Mouse (Mus musculus) lung, postnatal 0 days (tissue): ENCODE results near the gene Rims1. TPM values are rescaled to one million over a fixed set of nuclear protein-coding genes. Genes with fewer than 3 reads are reported as not detected.

Source experiments
- ATAC-seq: fragments of 200-750 bp; cut with Nextera tagmentation; 2 replicates; pipeline ENCODE4 v1.8.0; 2017; ENCODE audit warnings: moderate library complexity
- DNase-seq: peaks from one replicate; pipeline ENCODE4 v3.0.0-alpha.2; 2016; ENCODE audit warnings: low spot score
- H3K27ac ChIP-seq: fragments of 300-500 bp; sonication (generic); 2 replicates; pipeline ENCODE4 v1.5.1; 2014; ENCODE audit warnings: antibody characterized with exemption, mild to moderate bottlenecking, low read length, mixed read lengths
- H3K27me3 ChIP-seq: fragments of 300-500 bp; sonication (generic); replicated peaks from 2 replicates; pipeline ENCODE4 v1.6.1; 2014; ENCODE audit warnings: low read length, mixed read lengths; ENCODE audit not compliant: insufficient read depth
- H3K36me3 ChIP-seq: fragments of 300-500 bp; sonication (generic); 2 replicates; pipeline ENCODE4 v1.6.1; 2014; ENCODE audit warnings: low read length, mixed read lengths; ENCODE audit not compliant: insufficient read depth
- H3K4me1 ChIP-seq: fragments of 300-500 bp; sonication (generic); 2 replicates; pipeline ENCODE4 v1.6.1; 2014; ENCODE audit warnings: antibody characterized with exemption, low read depth, low read length, mixed read lengths; ENCODE audit not compliant: insufficient read depth
- H3K4me2 ChIP-seq: fragments of 300-500 bp; sonication (generic); replicated peaks from 2 replicates; pipeline ENCODE4 v1.6.1; 2014; ENCODE audit warnings: low read depth, mild to moderate bottlenecking, low read length, moderate library complexity, mixed read lengths
- H3K4me3 ChIP-seq: fragments of 300-500 bp; sonication (generic); 2 replicates; pipeline ENCODE4 v1.5.1; 2014; ENCODE audit warnings: low read depth, low read length
- H3K9ac ChIP-seq: fragments of 300-500 bp; sonication (generic); replicated peaks from 2 replicates; pipeline ENCODE4 v1.6.1; 2014; ENCODE audit warnings: low read depth, mild to moderate bottlenecking
- H3K9me3 ChIP-seq: fragments of 300-500 bp; sonication (generic); 2 replicates; pipeline ENCODE4 v1.6.1; 2016; ENCODE audit warnings: low read length, mixed read lengths
- CTCF ChIP-seq: IDR thresholded peaks from 2 replicates; pipeline ENCODE4 v1.5.1; 2016; ENCODE audit warnings: antibody characterized with exemption, mild to moderate bottlenecking
- EP300 ChIP-seq: IDR thresholded peaks from 2 replicates; pipeline ENCODE4 v1.6.1; 2016; ENCODE audit warnings: antibody characterized with exemption, mild to moderate bottlenecking, control low read depth
- WGBS: fragments of 180-500 bp; shearing (Covaris S2); extraction: QIAGEN DNeasy Blood & Tissue Kit; methylation state at CpG from one replicate; pipeline ENCODE4 v1.1.7; 2014; 5-methylcytosine and 5-hydroxymethylcytosine counted together
- polyA plus RNA-seq: library from polyadenylated mRNA; unstranded; fragments of >200 nt; fragmentation: Nextera tagmentation; extraction: Ambion mirVana; gene quantifications from 2 replicates; pipeline ENCODE4 v1.2.1, GENCODE M21; 2015

The Rims1 gene
- polyA plus RNA-seq, 1 experiment from 2014 or later, result 0.92 TPM

DNA sequence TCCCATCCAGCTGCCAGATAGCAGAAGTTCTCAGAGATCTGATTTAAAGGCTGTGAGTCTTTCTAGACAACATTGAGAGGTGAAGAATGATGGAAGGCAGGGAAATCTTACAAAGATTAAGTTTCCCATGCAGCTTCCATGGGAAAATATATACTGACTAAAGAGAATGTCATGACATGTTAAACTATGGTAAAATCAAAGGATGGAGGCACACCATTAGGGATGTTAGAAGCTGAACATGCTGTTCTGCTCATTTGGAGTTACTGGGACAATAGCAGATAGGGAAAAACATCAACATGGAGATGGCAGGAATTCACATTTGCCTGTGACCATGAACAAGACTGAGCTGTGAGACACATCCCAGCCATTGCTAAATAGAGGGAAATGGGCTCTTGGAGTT, 552.9 kb downstream of the Rims1 start:
- peak; percentile 82 for TF ChIP-seq EP300
- no peak for TF ChIP-seq CTCF
- H3K36me3 ChIP-seq, result no peaks in the 10 kb centered on the region
- no peak overlapping the region for H3K9ac ChIP-seq
- no peak overlapping the region for H3K4me3 ChIP-seq
- ATAC-seq (peak; percentile 21; the same call in 1 of the 2 replicates), DNase-seq (peak; percentile 23)
- 0 out of 2 replicates have a peak overlapping the region, but pooled peaks have one; percentile 22 for H3K27ac ChIP-seq
- H3K4me1 ChIP-seq, result no peaks in the 10 kb centered on the region
- H3K9me3 ChIP-seq, result no peaks in the 10 kb centered on the region
- no peak overlapping the region for H3K4me2 ChIP-seq
- H3K27me3 ChIP-seq, result no peaks in the 10 kb centered on the region

DNA sequence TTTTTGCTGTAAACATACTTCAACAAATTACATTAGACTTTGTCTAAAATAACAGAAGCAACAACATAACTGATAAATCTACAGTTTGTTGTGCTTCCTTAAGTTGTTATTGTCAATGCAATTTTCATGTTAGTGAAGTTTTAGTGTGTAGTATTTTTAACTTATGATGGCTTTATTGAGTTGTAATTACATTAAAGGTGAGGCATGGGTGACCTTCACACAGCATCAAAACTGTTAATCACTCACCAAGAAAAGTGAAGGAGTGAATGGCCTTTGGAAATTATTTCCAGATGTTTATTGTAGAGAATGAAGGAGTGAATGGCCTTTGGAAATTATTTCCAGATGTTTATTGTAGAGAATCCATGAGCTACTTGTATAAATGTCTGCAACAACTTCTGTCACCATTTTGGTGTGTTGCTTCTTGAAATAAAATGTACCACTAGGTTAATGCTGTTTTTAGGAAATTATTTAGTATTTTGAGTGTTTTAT, 556.9 kb downstream of the Rims1 start:
- no peak overlapping the region for H3K27ac ChIP-seq
- H3K4me3 ChIP-seq, result no peak overlapping the region
- H3K36me3 ChIP-seq, result no peaks in the 10 kb centered on the region
- DNase-seq (no peak), ATAC-seq (no peak)
- H3K9ac ChIP-seq, result no peak overlapping the region
- no peaks in the 10 kb centered on the region for H3K9me3 ChIP-seq
- H3K27me3 ChIP-seq, result no peaks in the 10 kb centered on the region
- H3K4me1 ChIP-seq, result no peaks in the 10 kb centered on the region
- no peak overlapping the region for H3K4me2 ChIP-seq
- TF ChIP-seq CTCF (no peak), EP300 (no peak)

DNA sequence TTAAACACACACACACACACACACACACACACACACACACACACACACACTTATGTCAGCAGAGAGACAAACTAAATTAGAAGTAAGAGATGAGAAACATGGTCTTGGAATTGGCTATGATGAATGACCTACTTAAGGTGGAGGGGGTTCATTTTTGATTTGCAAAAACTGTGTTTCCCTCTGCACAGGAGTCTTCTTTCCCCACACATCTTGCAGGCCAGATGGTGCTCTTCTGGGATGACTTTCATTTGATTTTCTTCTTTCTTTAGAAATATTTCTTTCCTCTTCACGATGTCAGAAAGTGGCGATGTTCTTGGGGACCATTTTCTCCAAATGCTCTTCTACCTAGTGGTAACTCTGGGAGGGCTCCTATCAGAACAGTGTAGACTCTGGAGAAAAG, 560.0 kb downstream of the Rims1 start:
- DNase-seq, result no peak
- H3K36me3 ChIP-seq, result no peaks in the 10 kb centered on the region
- no peak overlapping the region for H3K4me2 ChIP-seq
- H3K4me1 ChIP-seq, result no peaks in the 10 kb centered on the region
- WGBS, result 92% methylated on average over 2 of the region's 2 CpGs
- H3K9ac ChIP-seq, result no peak overlapping the region
- H3K27ac ChIP-seq, result no peak overlapping the region
- no peaks in the 10 kb centered on the region for H3K9me3 ChIP-seq
- H3K27me3 ChIP-seq, result no peaks in the 10 kb centered on the region
- TF ChIP-seq CTCF (no peak), EP300 (no peak)
- no peak for ATAC-seq
- H3K4me3 ChIP-seq, result no peak overlapping the region
